Mouse (Mus musculus): ENCODE data around the gene Prmt9.

- TF ChIP-seq IRF4 (IDR thresholded peaks at IDR 0.05; ENCODE audit: low read depth, low read length) (no peak), ELF1 (IDR thresholded peaks at IDR 0.05; ENCODE audit: low read depth, low read length) (no peak), HCFC1 (IDR thresholded peaks at IDR 0.05; ENCODE audit: low read depth, low read length) (no peak), CHD2 (IDR thresholded peaks at IDR 0.05; ENCODE audit: low read length) (no peak)
Observed at GRCm38 (mm10) chr8:77520601-77521000, 28.6 kb upstream of the Prmt9 start.
